Mouse (Mus musculus): ENCODE results near the gene 6330409D20Rik. TPM values are rescaled to one million over a fixed set of nuclear protein-coding genes. Genes with fewer than 3 reads are reported as not detected.

6330409D20Rik gene
- total RNA-seq, 2 experiments from 2014 or later: 2.2 to 3.8 TPM

DNA sequence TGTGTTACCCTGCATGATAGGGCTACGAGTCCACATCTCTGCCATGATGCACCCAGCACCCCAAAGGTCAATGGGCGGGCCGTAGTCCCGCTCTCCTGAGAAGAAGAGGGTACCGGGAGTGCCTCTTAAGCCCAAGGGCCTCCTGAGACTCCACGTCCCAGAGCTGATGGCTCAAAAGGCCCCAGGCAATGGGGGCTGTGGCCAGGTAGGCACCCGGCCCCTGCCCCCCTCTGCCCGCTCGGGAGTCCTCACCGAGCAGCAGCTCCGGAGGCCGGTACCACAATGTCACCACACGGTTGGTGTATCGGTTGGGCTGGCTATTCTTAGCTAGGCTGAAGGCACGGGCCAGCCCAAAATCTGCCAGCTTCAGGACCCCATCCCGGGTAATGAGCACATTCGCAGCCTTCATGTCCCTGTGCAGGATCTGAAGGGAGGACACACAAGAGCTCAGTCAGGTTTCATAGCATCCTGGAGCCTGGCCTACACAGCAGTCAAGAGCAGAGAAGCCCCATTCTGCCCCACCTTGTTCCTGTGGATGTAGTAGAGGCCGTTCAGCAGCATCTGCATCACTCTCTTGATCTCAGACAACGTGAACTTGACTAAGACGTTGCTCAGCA, 31.2 kb downstream of the 6330409D20Rik start:
- intact Hi-C loops (cut with DNase I): loop anchor here (10.0 kb wide), 1 partner anchor 145 kb away; no protein-coding TSS in a partner anchor
- DNase-seq (ENCODE audit: low spot score in 2 of 2): no peak

GRCm38 (mm10) chr2:32708643-32709042, 32.2 kb downstream of the 6330409D20Rik start:
- DNase-seq (ENCODE audit: low spot score in 2 of 2): no peak

GRCm38 (mm10) chr2:32706971-32707370, 33.8 kb downstream of the 6330409D20Rik start:
- intact Hi-C loops (cut with DNase I): loop anchor here (10.0 kb wide), 1 partner anchor 148 kb away; no protein-coding TSS in a partner anchor
- DNase-seq (ENCODE audit: low spot score in 2 of 2): no peak

More at GRCm38 (mm10) chr2:32708643-32709042, 32.2 kb downstream of the 6330409D20Rik start:
- intact Hi-C loops (cut with DNase I): loop anchor here (10.0 kb wide), 1 partner anchor 146 kb away; no protein-coding TSS in a partner anchor

- intact Hi-C loops (cut with DNase I): loop anchor here (10.0 kb wide), 1 partner anchor 150 kb away; no protein-coding TSS in a partner anchor
- DNase-seq (ENCODE audit: low spot score in 2 of 2): no peak
These were observed 35.8 kb downstream of the 6330409D20Rik start for GRCm38 (mm10) chr2:32705018-32705417.

- intact Hi-C loops (cut with DNase I): loop anchor here (10.0 kb wide), 1 partner anchor 151 kb away; no protein-coding TSS in a partner anchor
- no peak for DNase-seq (ENCODE audit: low spot score in 2 of 2)
These were observed 36.8 kb downstream of the 6330409D20Rik start, which contains the start of gene Fpgs for GRCm38 (mm10) chr2:32704021-32704421. Gene Fpgs, minus strand, starts transcription at chr2:32704145.

DNA sequence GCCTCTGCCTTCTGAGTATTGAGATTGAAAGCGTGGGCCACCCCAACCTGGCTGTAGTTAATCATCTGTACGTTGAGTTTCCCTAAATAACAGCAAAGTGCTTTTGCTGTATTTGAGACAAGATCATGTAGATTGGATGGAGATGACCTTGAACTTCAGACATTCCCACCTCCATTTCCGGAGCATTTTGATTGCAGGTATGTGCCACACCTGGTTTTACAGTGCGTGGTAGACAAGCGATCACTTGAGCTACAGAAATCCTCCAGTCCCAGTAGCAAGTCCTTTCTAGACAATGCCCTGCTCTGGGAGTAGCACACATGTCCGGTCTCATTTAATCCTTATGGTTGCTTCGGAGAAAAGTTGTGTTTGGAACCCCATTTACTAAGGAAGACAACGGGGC, 37.8 kb downstream of the 6330409D20Rik start:
- intact Hi-C loops (cut with DNase I): loop anchor here (10.0 kb wide), 1 partner anchor 152 kb away; no protein-coding TSS in a partner anchor
- DNase-seq (ENCODE audit: low spot score in 2 of 2): no peak

DNA sequence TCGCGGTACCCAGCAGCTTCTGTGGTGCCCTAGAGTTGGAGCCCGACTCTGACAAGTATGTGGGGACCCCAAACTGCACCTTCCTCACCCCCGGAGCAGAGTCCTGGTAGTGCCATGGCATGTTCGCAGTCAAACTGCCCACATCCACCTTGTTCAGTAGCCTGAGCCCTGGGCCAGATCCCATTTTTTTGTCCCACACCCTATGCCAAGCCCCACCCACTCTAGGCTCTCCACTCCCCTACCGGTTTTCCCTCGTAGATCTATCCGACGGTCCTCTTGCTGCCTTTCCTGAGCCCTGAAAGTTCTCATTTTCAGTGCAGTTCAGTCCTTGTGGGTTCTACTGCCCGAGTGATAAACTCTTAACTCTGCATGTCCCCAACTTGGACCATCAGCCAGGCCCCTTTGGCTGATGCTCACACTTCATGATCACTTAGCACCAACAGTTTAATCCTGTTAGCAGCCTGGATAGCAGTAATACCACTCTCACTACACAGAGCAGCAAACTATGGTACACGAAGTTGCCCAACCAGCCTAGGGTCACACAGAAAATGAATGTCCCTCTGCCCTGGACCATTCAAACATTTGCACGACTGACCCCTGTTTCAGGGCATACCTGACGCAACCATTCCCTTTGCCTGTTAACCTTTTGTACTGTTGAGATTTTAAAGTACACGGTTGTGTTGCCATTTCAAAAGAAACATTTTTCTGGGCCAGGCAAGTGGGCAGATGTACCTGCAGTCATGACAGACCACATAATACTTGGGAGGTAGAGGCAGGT, 39.7 kb downstream of the 6330409D20Rik start:
- no peak for DNase-seq (ENCODE audit: low spot score in 2 of 2)
- intact Hi-C loops (cut with DNase I): loop anchor here (10.0 kb wide), 1 partner anchor 154 kb away; no protein-coding TSS in a partner anchor

- intact Hi-C loops (cut with DNase I): loop anchor here (10.0 kb wide), 1 partner anchor 155 kb away; no protein-coding TSS in a partner anchor
- DNase-seq (ENCODE audit: low spot score in 2 of 2): no peak
These were observed 41.1 kb downstream of the 6330409D20Rik start for GRCm38 (mm10) chr2:32699680-32700079.

- DNase-seq (ENCODE audit: low spot score in 2 of 2): no peak
- intact Hi-C loops (cut with DNase I): no loop called here
These were observed 46.1 kb downstream of the 6330409D20Rik start for GRCm38 (mm10) chr2:32694691-32695090.

DNA sequence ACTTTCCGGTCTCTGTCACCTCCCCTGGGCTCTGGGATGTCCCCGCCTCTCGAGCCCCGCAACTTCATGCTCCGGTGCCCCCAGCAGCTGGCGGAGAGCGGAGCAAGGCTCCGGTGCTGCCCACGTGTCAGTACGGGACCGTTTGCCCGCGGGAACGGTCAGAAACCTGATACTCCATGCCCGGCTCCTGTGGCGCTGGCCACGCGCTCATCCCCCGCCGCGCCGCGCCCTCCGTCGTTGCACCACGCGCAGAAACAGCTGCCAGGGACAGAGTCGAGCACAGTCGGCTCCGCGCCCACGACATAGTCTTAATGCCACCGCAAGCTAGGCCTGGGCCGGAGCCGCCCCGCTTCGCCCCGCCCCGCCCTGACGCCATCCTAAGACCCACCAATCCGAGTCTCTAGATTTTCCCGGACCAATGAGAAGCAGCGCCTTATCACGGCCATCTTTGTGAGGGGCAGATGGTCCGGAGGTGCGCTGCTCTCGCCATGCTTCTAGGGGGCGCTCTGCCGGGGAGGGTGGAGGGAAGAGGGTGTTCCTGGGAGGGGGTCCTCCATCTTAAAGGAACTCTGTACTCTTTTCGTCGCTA, 46.9 kb downstream of the 6330409D20Rik start:
- intact Hi-C loops (cut with DNase I): no loop called here
- DNase-seq (ENCODE audit: low spot score in 2 of 2): peak; percentile 95 to 97

DNA sequence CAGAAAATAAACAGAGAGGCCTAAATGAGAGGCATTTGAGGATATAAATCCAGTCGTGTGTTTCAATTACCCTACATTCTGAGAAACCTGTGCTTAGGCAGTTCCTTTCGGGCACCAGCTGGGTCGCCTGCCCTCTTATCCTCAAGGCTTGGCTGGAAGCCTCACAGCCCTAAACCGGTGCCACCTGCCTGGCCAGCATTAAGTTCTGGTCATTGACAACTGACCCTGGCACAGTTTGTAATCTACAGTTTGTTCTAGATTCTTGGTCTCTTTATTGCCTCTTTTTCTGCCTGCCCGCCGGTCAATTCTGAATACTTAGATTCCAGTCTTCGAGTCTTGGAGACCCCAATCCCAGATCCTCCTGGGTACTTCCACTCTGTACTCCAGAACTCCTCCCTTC, 47.5 kb downstream of the 6330409D20Rik start:
- intact Hi-C loops (cut with DNase I): no loop called here
- DNase-seq (ENCODE audit: low spot score in 2 of 2): no peak

DNA sequence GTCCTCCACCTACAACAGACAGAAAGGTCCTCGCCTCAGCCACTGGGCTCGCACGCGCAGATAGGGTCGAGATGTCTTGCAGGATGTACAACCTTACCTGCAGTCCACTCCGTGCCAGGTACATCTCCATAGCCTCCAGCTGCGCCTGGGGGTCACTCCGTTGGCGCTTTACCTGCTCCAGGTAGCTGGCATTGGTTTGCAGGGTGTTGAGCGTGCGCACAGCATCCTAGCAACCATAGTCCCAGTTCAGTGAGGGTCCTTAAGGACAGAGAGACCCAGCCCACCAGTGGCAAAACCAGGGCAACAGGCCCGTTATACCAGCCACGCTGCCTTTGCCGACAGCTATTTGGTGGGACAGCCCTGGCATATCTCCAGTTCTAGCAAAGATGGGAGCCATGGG, 48.3 kb downstream of the 6330409D20Rik start:
- no peak for DNase-seq (ENCODE audit: low spot score in 2 of 2)
- intact Hi-C loops (cut with DNase I): no loop called here

DNA sequence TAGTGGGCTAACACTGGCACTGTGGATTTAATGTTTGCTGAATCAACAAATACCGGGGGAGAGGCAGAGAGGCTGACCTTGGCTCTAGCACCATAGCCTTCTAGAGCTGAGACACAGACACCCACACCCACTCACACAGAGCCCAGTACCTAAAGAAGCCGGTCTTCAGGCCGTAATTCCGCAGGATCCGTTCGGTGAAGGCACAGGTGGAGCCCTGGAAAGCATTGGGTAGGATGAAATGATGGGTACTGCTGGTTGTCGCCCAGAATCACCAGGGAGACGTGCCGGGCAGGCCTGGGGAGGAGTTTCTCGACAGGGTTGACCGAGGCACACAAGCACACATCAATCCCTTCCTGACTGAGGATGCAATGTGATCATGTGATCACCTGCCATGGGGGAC, 49.8 kb downstream of the 6330409D20Rik start:
- DNase-seq (ENCODE audit: low spot score in 2 of 2): no peak
- intact Hi-C loops (cut with DNase I): no loop called here

GRCm38 (mm10) chr2:32689420-32689819, 51.4 kb downstream of the 6330409D20Rik start:
- DNase-seq (ENCODE audit: low spot score in 2 of 2): peak; percentile 95
- intact Hi-C loops (cut with DNase I): loop anchor here (1.0 kb wide), 1 partner anchor 58 kb away; no protein-coding TSS in a partner anchor

DNA sequence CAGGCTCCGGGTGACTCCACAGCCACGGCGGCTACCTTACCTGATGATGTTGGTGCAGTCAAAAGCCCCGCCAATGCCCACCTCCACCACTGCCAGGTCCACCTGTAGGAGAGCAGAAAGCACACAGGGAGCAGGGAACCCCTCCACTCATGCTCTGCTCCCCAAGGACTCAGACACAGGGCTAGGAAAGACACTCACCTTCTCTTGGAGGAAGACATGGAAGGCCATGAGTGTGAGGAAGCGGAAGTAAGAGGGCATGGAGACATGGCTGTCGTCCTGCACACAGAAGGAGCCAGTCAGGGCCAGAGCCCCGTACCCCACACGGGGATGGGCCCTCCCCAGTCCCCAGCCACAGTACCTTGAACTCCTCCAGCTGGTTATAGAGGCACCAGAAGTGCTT, 53.3 kb downstream of the 6330409D20Rik start:
- intact Hi-C loops (cut with DNase I): no loop called here

GRCm38 (mm10) chr2:32686640-32687039, 54.2 kb downstream of the 6330409D20Rik start:
- intact Hi-C loops (cut with DNase I): no loop called here
- DNase-seq (ENCODE audit: low spot score in 2 of 2): no peak

More for the DNA sequence above, 53.3 kb downstream of the 6330409D20Rik start:
- no peak for DNase-seq (ENCODE audit: low spot score in 2 of 2)

DNA sequence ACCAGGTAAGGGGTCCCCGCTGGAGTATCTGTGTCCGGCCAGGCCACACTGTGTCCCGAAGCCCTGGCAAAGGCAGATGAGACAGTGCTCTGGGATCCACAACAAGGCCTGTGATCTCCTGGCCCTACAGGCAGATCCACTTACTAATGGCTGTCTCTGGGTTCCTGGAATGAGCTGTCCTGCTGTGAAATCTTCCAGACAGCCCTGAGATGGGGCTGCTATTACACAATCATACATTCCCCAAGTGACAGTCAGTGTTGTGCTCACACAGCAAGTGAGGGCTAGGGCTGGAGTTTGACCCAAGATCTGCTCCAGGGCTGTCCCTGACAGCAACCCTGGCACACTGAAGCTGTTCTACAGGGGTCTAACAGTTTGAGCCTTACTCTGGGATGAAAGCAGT, 55.0 kb downstream of the 6330409D20Rik start:
- DNase-seq (ENCODE audit: low spot score in 2 of 2): no peak
- intact Hi-C loops (cut with DNase I): no loop called here

DNA sequence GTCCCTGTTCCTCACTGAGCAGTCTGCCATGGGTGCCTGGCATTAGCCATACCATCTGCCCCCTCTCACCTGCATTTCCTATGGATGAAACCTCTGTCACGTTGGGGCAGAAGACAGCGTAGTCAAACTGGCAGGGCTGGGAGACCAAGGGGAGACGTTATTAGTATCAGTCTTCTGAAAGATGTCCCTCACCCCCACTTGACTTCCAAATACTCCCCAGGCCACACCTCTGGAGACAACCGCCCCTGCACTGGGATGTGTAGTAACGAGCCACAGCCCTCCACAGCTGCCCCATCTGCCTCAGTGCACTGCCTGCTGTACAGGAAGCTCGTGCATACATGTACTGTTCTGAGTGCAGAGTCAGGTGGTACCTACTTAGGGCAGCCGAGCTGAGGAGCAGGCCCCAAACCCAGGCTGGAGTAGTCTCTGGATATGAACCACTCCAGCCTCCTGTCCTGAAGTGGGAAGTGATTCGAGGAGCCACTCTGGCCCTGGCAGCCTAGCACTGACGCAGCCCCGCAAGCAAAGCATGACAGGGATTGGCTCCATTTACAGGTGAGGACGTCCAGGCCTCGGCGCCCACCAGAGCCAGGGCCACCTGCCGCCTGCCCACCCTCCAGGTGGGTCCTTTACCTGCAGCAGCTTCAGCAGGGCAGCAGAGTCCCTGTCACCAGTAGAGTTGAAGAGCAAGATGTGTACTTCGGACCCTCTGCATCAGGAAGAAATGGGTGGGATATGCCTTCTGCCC, 56.0 kb downstream of the 6330409D20Rik start:
- no peak for DNase-seq (ENCODE audit: low spot score in 2 of 2)
- intact Hi-C loops (cut with DNase I): no loop called here

- no peak for DNase-seq (ENCODE audit: low spot score in 2 of 2)
- intact Hi-C loops (cut with DNase I): no loop called here
These were observed 57.1 kb downstream of the 6330409D20Rik start for GRCm38 (mm10) chr2:32683701-32684100.
